Mouse (Mus musculus) MEL-GATA-1-ER (cell line): ENCODE measurements at regions not wholly inside any gene's neighbourhood (a gene's known extent, or its start where the extent isn't known, plus 50 kb on each side); places are given as distances from the start of the nearest gene placed in this dataset.
"Not testable (repeated sequence)": the region's sequence is repeated elsewhere in the genome, so short reads cannot be mapped to it uniquely, and the experiment has no call there.

Experiments used
- DNase-seq: peaks from one replicate; pipeline ENCODE4 v3.0.0-alpha.2; 2012; ENCODE audit warnings: low read depth; ENCODE audit errors: extremely low read depth

GRCm38 (mm10) chr3:118194754-118195153 lies 326.0 kb upstream of the Snx7 start:
- DNase-seq, result no peak

GRCm38 (mm10) chr3:118189382-118189781 lies 320.6 kb upstream of the Snx7 start:
- peak; percentile 89 for DNase-seq

- DNase-seq, result no peak
These were observed 308.7 kb upstream of the Snx7 start for GRCm38 (mm10) chr3:118177446-118177845.

GRCm38 (mm10) chr3:118162916-118163315 lies 294.2 kb upstream of the Snx7 start:
- no peak for DNase-seq

- DNase-seq, result no peak
These were observed 276.1 kb upstream of the Snx7 start for GRCm38 (mm10) chr3:118144788-118145187.

GRCm38 (mm10) chr3:118141731-118142130 lies 273.0 kb upstream of the Snx7 start:
- DNase-seq, result no peak

- no peak for DNase-seq
These were observed 271.4 kb upstream of the Snx7 start for GRCm38 (mm10) chr3:118140108-118140507.

- not testable (repeated sequence) for DNase-seq
These were observed 259.6 kb upstream of the Snx7 start for GRCm38 (mm10) chr3:118128349-118128748.

GRCm38 (mm10) chr3:118102635-118103034 lies 233.9 kb upstream of the Snx7 start:
- no peak for DNase-seq

- no peak for DNase-seq
These were observed 215.8 kb upstream of the Snx7 start for GRCm38 (mm10) chr3:118084508-118084907.

GRCm38 (mm10) chr3:118072363-118072762 lies 203.6 kb upstream of the Snx7 start:
- DNase-seq, result no peak

- DNase-seq, result no peak
These were observed 201.4 kb upstream of the Snx7 start for GRCm38 (mm10) chr3:118070129-118070528.

GRCm38 (mm10) chr3:118063679-118064078 lies 194.9 kb upstream of the Snx7 start:
- DNase-seq, result no peak

GRCm38 (mm10) chr3:118062569-118062968 lies 193.8 kb upstream of the Snx7 start:
- DNase-seq, result no peak

GRCm38 (mm10) chr3:118047016-118047415 lies 178.3 kb upstream of the Snx7 start:
- DNase-seq, result no peak

- DNase-seq, result no peak
These were observed 177.8 kb upstream of the Snx7 start for GRCm38 (mm10) chr3:118046536-118046935.

GRCm38 (mm10) chr3:118036501-118036900 lies 167.8 kb upstream of the Snx7 start:
- no peak for DNase-seq

- DNase-seq, result no peak
These were observed 126.7 kb upstream of the Snx7 start for GRCm38 (mm10) chr3:117995401-117995800.

GRCm38 (mm10) chr3:117994110-117994509 lies 125.4 kb upstream of the Snx7 start:
- DNase-seq, result no peak

- no peak for DNase-seq
These were observed 121.8 kb upstream of the Snx7 start for GRCm38 (mm10) chr3:117990561-117990960.

- DNase-seq, result no peak
These were observed 119.7 kb upstream of the Snx7 start for GRCm38 (mm10) chr3:117988443-117988842.

- DNase-seq, result peak; percentile 1
These were observed 106.9 kb upstream of the Snx7 start for GRCm38 (mm10) chr3:117975638-117976037.

- no peak for DNase-seq
These were observed 100.1 kb upstream of the Snx7 start for GRCm38 (mm10) chr3:117968805-117969204.

GRCm38 (mm10) chr3:117938426-117938825 lies 69.7 kb upstream of the Snx7 start:
- DNase-seq, result no peak
